Mouse (Mus musculus): ENCODE measurements around the gene Baz1b. TPM values are rescaled to one million over a fixed set of nuclear protein-coding genes. Genes with fewer than 3 reads are reported as not detected.

The Baz1b gene
- polyA plus RNA-seq, 1 experiment: 39.9 TPM

DNA sequence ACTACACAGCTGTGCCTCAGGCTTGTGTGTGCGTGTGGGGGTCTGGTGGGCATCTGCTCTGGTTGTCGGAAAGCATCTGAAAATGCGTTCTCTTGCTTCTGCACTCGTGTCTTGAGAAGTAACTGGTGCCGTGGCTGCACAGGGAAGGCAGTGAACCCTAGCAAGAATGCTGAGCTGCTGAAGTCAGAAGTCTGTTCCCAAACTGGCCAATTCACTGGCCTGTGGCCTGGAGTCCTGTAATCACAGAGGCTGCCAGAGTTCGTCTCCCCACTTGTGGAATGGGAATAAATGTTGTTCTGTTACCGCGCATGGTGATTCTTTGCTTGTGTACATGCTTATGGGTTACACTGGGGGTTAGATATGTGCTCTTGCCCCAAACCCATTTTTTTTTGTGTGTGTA, 24.7 kb upstream of the Baz1b start:
- TF ChIP-seq CEBPB (IDR thresholded peaks at IDR 0.05; ENCODE audit: low read depth) (no peak), CTCF (IDR thresholded peaks at IDR 0.05; ENCODE audit: control insufficient read depth, insufficient read depth, insufficient read length) (no peak), MAX (IDR thresholded peaks at IDR 0.05) (no peak), MYOG (IDR thresholded peaks at IDR 0.05; ENCODE audit: control insufficient read depth, extremely low read depth, insufficient read length) (no peak), USF1 (IDR thresholded peaks at IDR 0.05; ENCODE audit: low read depth) (no peak), MYOD1 (IDR thresholded peaks at IDR 0.05; ENCODE audit: control insufficient read depth, insufficient read length, low read depth) (no peak), FOSL1 (IDR thresholded peaks at IDR 0.05; ENCODE audit: insufficient read depth, low read length, poor library complexity, severe bottlenecking) (no peak)
- no peaks in the 10 kb centered on the region for H3K79me2 ChIP-seq (ENCODE audit: control insufficient read depth, insufficient read depth)
- no peak overlapping the region for H3K4me3 ChIP-seq (ENCODE audit: insufficient read depth, poor library complexity, severe bottlenecking)
- H3ac ChIP-seq (ENCODE audit: control insufficient read depth, insufficient read length, low read depth): no peak overlapping the region
- H3K79me3 ChIP-seq (ENCODE audit: low read depth): no peaks in the 10 kb centered on the region
- peaks cover 29% of the 10 kb centered on the region for H3K36me3 ChIP-seq (ENCODE audit: control insufficient read depth, insufficient read depth)
- no peaks in the 10 kb centered on the region for H3K27me3 ChIP-seq (ENCODE audit: control insufficient read depth, insufficient read depth, insufficient read length)

DNA sequence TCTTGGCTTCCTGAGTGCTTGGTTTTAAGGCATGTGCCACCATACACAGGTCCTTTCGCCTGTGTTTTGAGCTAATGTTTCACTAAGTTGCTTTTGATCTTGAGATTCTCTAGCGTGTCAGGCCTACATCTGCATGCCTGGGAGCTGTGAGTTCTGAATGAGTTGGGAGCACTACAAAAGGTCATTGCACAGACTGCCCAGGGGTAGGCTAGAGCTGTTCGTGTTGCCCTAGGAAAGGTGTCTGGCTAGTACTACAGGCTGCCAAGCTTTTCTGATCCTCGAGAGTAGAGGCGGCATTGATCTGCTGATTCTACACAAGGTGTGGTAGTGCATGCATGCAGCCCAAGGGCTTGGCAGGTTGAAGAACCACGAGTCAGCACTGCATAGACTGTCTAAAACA, 24.2 kb upstream of the Baz1b start:
- H3K36me3 ChIP-seq (ENCODE audit: control insufficient read depth, insufficient read depth): peaks cover 26% of the 10 kb centered on the region
- no peak for TF ChIP-seq CEBPB (IDR thresholded peaks at IDR 0.05; ENCODE audit: low read depth)
- no peak for TF ChIP-seq USF1 (IDR thresholded peaks at IDR 0.05; ENCODE audit: low read depth)
- TF ChIP-seq MYOG (IDR thresholded peaks at IDR 0.05; ENCODE audit: control insufficient read depth, extremely low read depth, insufficient read length): no peak
- TF ChIP-seq FOSL1 (IDR thresholded peaks at IDR 0.05; ENCODE audit: insufficient read depth, low read length, poor library complexity, severe bottlenecking): no peak
- TF ChIP-seq MYOD1 (IDR thresholded peaks at IDR 0.05; ENCODE audit: control insufficient read depth, insufficient read length, low read depth): no peak
- no peak for TF ChIP-seq CTCF (IDR thresholded peaks at IDR 0.05; ENCODE audit: control insufficient read depth, insufficient read depth, insufficient read length)
- TF ChIP-seq MAX (IDR thresholded peaks at IDR 0.05): no peak
- H3K4me3 ChIP-seq (ENCODE audit: insufficient read depth, poor library complexity, severe bottlenecking): no peak overlapping the region
- H3K27me3 ChIP-seq (ENCODE audit: control insufficient read depth, insufficient read depth, insufficient read length): no peaks in the 10 kb centered on the region
- no peak overlapping the region for H3ac ChIP-seq (ENCODE audit: control insufficient read depth, insufficient read length, low read depth)
- no peaks in the 10 kb centered on the region for H3K79me3 ChIP-seq (ENCODE audit: low read depth)
- no peaks in the 10 kb centered on the region for H3K79me2 ChIP-seq (ENCODE audit: control insufficient read depth, insufficient read depth)

DNA sequence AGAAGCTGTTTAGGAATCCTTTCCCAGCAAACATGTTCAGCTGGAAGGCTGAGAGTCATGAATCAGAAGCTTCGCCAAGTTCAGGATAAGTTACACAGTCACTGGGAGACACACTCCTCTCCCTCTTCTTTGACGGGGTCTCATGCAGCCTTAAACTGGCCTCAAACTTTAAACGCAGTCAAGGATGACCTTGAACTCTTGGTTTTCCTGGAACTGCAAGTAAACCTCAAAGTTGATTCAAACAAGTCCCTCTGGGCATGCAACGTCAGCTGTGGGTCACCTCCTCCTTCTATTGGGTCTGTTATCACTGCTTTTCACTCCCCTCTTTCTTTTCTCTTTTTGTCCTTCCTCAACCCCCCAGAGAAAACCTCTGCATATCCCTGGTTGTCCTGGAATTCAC, 20.2 kb upstream of the Baz1b start:
- TF ChIP-seq FOSL1 (IDR thresholded peaks at IDR 0.05; ENCODE audit: insufficient read depth, low read length, poor library complexity, severe bottlenecking) (no peak), MYOD1 (IDR thresholded peaks at IDR 0.05; ENCODE audit: control insufficient read depth, insufficient read length, low read depth) (no peak), USF1 (IDR thresholded peaks at IDR 0.05; ENCODE audit: low read depth) (no peak)
- Histone ChIP-seq H3K36me3 (ENCODE audit: control insufficient read depth, insufficient read depth) (peaks cover 8% of the 10 kb centered on the region), H3K4me3 (ENCODE audit: insufficient read depth, poor library complexity, severe bottlenecking) (no peak overlapping the region), H3K79me3 (ENCODE audit: low read depth) (peaks cover 17% of the 10 kb centered on the region), H3K27me3 (ENCODE audit: control insufficient read depth, insufficient read depth, insufficient read length) (no peaks in the 10 kb centered on the region), H3K79me2 (ENCODE audit: control insufficient read depth, insufficient read depth) (peaks cover 22% of the 10 kb centered on the region), H3ac (ENCODE audit: control insufficient read depth, insufficient read length, low read depth) (no peak overlapping the region)

DNA sequence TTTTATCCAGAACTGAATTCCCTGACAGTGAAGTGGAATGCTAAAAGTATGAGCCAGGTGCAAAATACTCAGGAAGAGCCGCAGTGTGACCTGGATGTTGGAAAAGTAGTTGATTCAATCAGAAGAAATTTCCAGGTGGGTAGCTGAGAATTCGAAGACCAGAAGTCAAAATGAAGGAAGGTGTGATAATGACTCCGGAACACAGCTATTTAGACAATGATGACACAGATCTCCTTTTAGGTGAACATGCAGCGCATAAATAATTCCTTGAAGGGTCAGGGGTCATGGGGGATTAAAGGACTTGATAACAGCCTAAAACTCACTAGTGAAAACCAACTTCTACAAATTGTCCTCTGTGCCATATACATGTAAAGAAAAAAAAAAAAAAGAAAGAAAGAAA, 19.6 kb upstream of the Baz1b start:
- Histone ChIP-seq H3ac (ENCODE audit: control insufficient read depth, insufficient read length, low read depth) (no peak overlapping the region), H3K79me2 (ENCODE audit: control insufficient read depth, insufficient read depth) (peaks cover 22% of the 10 kb centered on the region), H3K79me3 (ENCODE audit: low read depth) (peaks cover 17% of the 10 kb centered on the region), H3K27me3 (ENCODE audit: control insufficient read depth, insufficient read depth, insufficient read length) (no peaks in the 10 kb centered on the region), H3K4me3 (ENCODE audit: insufficient read depth, poor library complexity, severe bottlenecking) (no peak overlapping the region), H3K36me3 (ENCODE audit: control insufficient read depth, insufficient read depth) (peaks cover 14% of the 10 kb centered on the region)
- TF ChIP-seq MYOG (IDR thresholded peaks at IDR 0.05; ENCODE audit: control insufficient read depth, extremely low read depth, insufficient read length) (no peak), FOSL1 (IDR thresholded peaks at IDR 0.05; ENCODE audit: insufficient read depth, low read length, poor library complexity, severe bottlenecking) (no peak), USF1 (IDR thresholded peaks at IDR 0.05; ENCODE audit: low read depth) (no peak), CTCF (IDR thresholded peaks at IDR 0.05; ENCODE audit: control insufficient read depth, insufficient read depth, insufficient read length) (no peak), MYOD1 (IDR thresholded peaks at IDR 0.05; ENCODE audit: control insufficient read depth, insufficient read length, low read depth) (no peak), MAX (IDR thresholded peaks at IDR 0.05) (no peak), CEBPB (IDR thresholded peaks at IDR 0.05; ENCODE audit: low read depth) (no peak)

DNA sequence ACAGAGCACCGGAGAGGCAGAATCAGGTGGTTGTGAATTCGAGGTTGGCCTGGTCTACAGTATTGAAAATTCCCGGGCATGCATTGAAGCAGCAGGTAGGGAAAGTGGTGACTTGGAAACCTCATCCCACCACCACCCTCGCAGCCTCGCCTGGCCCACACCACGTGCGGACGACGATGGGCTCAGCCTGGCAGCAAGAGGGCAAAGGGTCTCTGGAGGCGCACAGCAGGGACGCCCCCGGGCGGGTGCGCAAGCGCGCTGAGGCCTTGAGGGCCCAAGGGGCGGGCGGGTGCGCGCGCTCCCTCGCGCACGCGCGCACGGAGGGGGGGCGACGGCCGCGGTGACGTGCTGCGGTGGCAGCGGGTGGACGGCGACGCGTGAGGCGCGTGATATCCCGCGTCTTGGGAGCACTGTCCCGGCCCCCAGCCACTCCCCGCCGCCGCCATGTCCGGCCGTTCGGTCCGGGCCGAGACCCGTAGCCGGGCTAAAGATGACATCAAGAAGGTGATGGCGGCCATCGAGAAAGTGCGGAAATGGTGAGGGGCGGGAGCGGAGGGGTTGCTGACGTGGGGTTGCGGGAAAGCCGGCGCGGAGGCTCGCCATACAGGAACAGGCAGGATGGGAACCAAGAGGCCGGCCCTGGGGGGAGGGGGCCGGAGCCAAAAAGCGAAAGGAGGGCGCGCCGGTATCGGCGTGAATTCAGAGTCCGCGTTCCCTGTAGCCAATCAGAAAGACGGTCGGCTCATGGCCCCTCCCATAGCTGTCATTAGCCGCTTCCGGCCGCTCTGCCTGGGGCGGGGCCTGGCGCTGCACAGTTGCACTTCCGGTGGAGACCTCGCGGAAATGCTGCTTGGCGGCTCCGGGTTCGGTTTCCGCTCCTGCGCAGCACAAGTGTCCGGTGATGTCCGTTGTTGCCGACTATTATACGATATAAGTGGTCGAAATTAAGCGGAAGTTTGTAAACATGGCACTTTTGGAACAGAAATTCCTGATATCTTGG, 18.7 kb upstream of the Baz1b start, which contains the start of gene Bcl7b:
Gene Bcl7b (plus strand): TSS at position 221 of the 1,000 bp plus-strand sequence.
- Histone ChIP-seq H3ac (ENCODE audit: control insufficient read depth, insufficient read length, low read depth) (peak within 1 kb of the TSS; percentile 70), H3K79me3 (ENCODE audit: low read depth) (peaks cover 17% of the 10 kb centered on the region), H3K79me2 (ENCODE audit: control insufficient read depth, insufficient read depth) (peaks cover 22% of the 10 kb centered on the region), H3K27me3 (ENCODE audit: control insufficient read depth, insufficient read depth, insufficient read length) (no peaks in the 10 kb centered on the region), H3K4me3 (ENCODE audit: insufficient read depth, poor library complexity, severe bottlenecking) (peak within 1 kb of the TSS; percentile 68), H3K36me3 (ENCODE audit: control insufficient read depth, insufficient read depth) (peaks cover 17% of the 10 kb centered on the region)
- no peak for TF ChIP-seq MYOD1 (IDR thresholded peaks at IDR 0.05; ENCODE audit: control insufficient read depth, insufficient read length, low read depth)
- peak; percentile 94 for TF ChIP-seq MAX (IDR thresholded peaks at IDR 0.05)
- no peak for TF ChIP-seq CTCF (IDR thresholded peaks at IDR 0.05; ENCODE audit: control insufficient read depth, insufficient read depth, insufficient read length)
- no peak for TF ChIP-seq CEBPB (IDR thresholded peaks at IDR 0.05; ENCODE audit: low read depth)

All from C2C12 (cell line).